Mouse (Mus musculus): ENCODE data around the gene Dnah2. TPM values are rescaled to one million over a fixed set of nuclear protein-coding genes. Genes with fewer than 3 reads are reported as not detected.

Gene Dnah2
- polyA plus RNA-seq, 1 experiment from 2014 or later = 0.52 TPM

DNA sequence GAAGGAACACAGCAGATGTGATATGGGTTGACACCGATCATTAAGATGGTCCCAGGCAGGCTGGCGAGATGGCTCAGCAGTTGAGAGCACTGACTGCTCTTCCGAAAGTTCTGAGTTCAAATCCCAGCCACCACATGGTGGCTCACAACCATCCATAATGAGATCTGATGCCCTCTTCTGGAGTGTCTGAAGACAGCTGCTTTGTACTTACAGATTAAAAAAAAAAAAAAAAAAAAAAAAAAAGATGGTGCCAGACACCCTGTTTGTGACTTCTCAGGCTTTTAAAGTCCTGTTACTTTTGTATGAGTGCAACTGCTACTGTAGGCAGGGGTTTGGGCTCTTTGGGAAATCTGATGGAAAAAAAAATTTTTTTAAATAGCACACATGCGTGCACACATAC, 160.2 kb downstream of the Dnah2 start:
- H3K9ac ChIP-seq (ENCODE audit: low read depth, low read length) = no peak overlapping the region
- no peak for ATAC-seq (replicated peaks; ENCODE audit: low FRiP score)
- 93% methylated on average over 4 of the region's 4 CpGs for WGBS
- H3K4me1 ChIP-seq (replicated peaks; ENCODE audit: control insufficient read depth, insufficient read depth, low read length) = peaks cover 4% of the 10 kb centered on the region; the same call in 1 of the 2 replicates
- H3K4me2 ChIP-seq = no peak overlapping the region
- no peak overlapping the region for H3K4me3 ChIP-seq (ENCODE audit: low read depth, low read length)
- no peak for DNase-seq (ENCODE audit: low spot score)
- H3K9me3 ChIP-seq (ENCODE audit: control insufficient read depth, low read length) = no peaks in the 10 kb centered on the region
- no peak overlapping the region for H3K27ac ChIP-seq (ENCODE audit: low read depth, low read length)
- H3K27me3 ChIP-seq (replicated peaks; ENCODE audit: control insufficient read depth, insufficient read depth, low read length) = no peaks in the 10 kb centered on the region; the same call in 1 of the 2 replicates
- H3K36me3 ChIP-seq (ENCODE audit: control insufficient read depth, insufficient read depth, low read length) = no peaks in the 10 kb centered on the region

DNA sequence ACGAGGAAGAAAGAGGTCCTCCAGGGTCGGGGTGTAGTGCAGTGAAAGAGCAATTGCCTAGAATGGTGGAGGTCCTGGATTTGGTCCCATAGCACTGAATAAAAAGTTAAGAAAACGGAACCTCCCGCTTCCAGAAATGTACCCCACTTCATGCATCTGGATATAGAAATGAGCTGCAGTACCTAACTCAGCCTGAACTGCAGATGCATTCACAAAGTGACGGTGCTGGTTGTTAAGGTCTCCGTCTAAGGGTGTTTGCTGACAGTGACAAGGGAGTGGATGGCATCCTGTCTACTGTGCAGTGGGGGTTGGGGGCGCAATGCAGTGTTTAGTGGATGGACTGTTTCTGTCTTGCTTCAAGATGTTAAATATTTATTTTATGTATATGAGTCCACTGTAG, 162.2 kb downstream of the Dnah2 start:
- Histone ChIP-seq H3K36me3 (ENCODE audit: control insufficient read depth, insufficient read depth, low read length) (no peaks in the 10 kb centered on the region), H3K4me2 (no peak overlapping the region), H3K4me1 (replicated peaks; ENCODE audit: control insufficient read depth, insufficient read depth, low read length) (peaks cover 4% of the 10 kb centered on the region; the same call in 1 of the 2 replicates), H3K9ac (ENCODE audit: low read depth, low read length) (no peak overlapping the region), H3K4me3 (ENCODE audit: low read depth, low read length) (no peak overlapping the region), H3K27ac (ENCODE audit: low read depth, low read length) (no peak overlapping the region), H3K27me3 (replicated peaks; ENCODE audit: control insufficient read depth, insufficient read depth, low read length) (no peaks in the 10 kb centered on the region; the same call in 1 of the 2 replicates), H3K9me3 (ENCODE audit: control insufficient read depth, low read length) (no peaks in the 10 kb centered on the region)
- ATAC-seq (replicated peaks; ENCODE audit: low FRiP score) (no peak), DNase-seq (ENCODE audit: low spot score) (no peak)
- WGBS = 71% methylated on average over 7 of the region's 7 CpGs

DNA sequence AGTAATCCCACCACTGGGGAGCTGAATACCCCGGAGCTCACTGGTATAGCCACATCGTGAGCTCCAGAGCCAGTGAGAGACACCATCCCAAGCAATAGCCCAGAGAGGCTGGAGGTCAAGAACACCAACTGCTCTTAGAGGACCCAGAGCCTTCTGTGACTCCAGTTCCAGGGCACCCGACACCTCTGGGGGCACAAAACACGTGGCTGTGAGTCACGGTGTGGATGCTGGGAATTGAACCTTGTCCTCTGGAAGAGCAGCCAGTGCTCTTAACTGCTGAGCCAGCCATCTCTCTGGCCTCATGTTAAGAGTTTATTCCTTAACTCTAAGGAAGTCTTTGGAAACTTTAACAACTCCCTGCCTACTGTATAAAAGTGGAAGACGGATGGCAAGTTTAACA, 163.9 kb downstream of the Dnah2 start:
- no peak overlapping the region for H3K4me3 ChIP-seq (ENCODE audit: low read depth, low read length)
- H3K9me3 ChIP-seq (ENCODE audit: control insufficient read depth, low read length) = no peaks in the 10 kb centered on the region
- no peak overlapping the region for H3K27ac ChIP-seq (ENCODE audit: low read depth, low read length)
- no peak for DNase-seq (ENCODE audit: low spot score)
- H3K36me3 ChIP-seq (ENCODE audit: control insufficient read depth, insufficient read depth, low read length) = no peaks in the 10 kb centered on the region
- no peaks in the 10 kb centered on the region; the same call in 1 of the 2 replicates for H3K27me3 ChIP-seq (replicated peaks; ENCODE audit: control insufficient read depth, insufficient read depth, low read length)
- no peak overlapping the region for H3K9ac ChIP-seq (ENCODE audit: low read depth, low read length)
- WGBS = 77% methylated on average over 6 of the region's 6 CpGs
- H3K4me1 ChIP-seq (replicated peaks; ENCODE audit: control insufficient read depth, insufficient read depth, low read length) = 0 out of 2 replicates have a peak, but pooled peaks cover under 1% of the 10 kb centered on the region
- ATAC-seq (replicated peaks; ENCODE audit: low FRiP score) = no peak
- H3K4me2 ChIP-seq = no peak overlapping the region

DNA sequence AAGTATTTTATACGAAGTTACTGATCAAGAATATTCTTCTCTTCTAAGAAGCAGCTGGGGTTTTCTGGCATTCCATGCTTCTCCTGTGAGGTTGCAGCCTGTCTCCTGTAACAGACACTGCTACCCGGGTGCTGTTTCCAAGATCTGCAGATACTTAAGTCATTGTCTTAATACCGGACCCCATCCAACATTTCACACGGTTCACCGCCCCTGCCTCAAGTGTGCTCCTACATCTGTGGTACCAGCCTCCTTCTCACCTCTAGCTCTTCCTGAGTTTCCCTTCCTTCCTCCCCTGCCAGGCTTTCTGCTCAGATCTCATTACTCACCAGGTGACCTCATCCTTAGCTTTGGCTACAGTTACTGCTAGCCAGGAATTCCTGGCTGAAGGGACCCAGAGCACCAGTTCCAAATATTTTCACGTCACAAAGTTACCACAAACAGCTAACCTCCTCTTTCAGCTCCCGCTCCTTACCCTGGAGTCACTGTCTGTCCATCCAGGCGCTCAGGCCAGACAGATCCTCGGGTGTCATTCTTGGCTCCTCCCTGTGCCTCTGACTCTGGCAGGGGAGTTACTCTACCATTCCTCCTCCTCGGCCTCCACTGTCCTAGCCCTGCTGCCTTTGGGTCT, 166.3 kb downstream of the Dnah2 start:
- Histone ChIP-seq H3K4me1 (replicated peaks; ENCODE audit: control insufficient read depth, insufficient read depth, low read length) (peaks cover under 1% of the 10 kb centered on the region), H3K36me3 (ENCODE audit: control insufficient read depth, insufficient read depth, low read length) (no peaks in the 10 kb centered on the region), H3K9me3 (ENCODE audit: control insufficient read depth, low read length) (no peaks in the 10 kb centered on the region), H3K27me3 (replicated peaks; ENCODE audit: control insufficient read depth, insufficient read depth, low read length) (no peaks in the 10 kb centered on the region; the same call in 1 of the 2 replicates), H3K4me3 (ENCODE audit: low read depth, low read length) (no peak overlapping the region), H3K4me2 (no peak overlapping the region), H3K9ac (ENCODE audit: low read depth, low read length) (no peak overlapping the region), H3K27ac (ENCODE audit: low read depth, low read length) (no peak overlapping the region)
- ATAC-seq (replicated peaks; ENCODE audit: low FRiP score) (no peak), DNase-seq (ENCODE audit: low spot score) (no peak)
- WGBS = 70% methylated on average over 10 of the region's 10 CpGs

DNA sequence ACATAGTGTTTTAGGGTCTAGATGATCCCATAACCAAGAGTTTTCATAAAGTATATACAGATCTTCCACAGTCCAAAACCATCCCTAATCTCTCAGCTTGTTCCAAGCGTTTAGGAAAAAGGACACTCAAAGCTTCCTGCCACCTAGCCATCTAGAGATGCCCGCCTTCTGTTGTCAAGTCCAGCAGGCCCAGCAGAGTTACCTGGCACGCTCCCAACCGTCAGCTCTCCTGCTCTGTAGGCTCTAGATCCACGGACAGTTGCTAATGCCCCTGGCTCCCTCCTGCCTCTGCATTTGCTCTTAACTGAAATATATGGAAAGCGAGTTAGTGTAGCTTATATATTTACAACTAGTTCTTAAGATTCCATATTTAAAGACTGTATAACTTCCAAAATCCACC, 167.6 kb downstream of the Dnah2 start:
- Histone ChIP-seq H3K9ac (ENCODE audit: low read depth, low read length) (no peak overlapping the region), H3K27me3 (replicated peaks; ENCODE audit: control insufficient read depth, insufficient read depth, low read length) (no peaks in the 10 kb centered on the region), H3K4me1 (replicated peaks; ENCODE audit: control insufficient read depth, insufficient read depth, low read length) (peaks cover 2% of the 10 kb centered on the region), H3K4me3 (ENCODE audit: low read depth, low read length) (no peak overlapping the region), H3K9me3 (ENCODE audit: control insufficient read depth, low read length) (no peaks in the 10 kb centered on the region), H3K4me2 (no peak overlapping the region), H3K36me3 (ENCODE audit: control insufficient read depth, insufficient read depth, low read length) (no peaks in the 10 kb centered on the region), H3K27ac (ENCODE audit: low read depth, low read length) (no peak overlapping the region)
- DNase-seq (ENCODE audit: low spot score) (no peak), ATAC-seq (replicated peaks; ENCODE audit: low FRiP score) (no peak)
- 81% methylated on average over 6 of the region's 6 CpGs for WGBS

DNA sequence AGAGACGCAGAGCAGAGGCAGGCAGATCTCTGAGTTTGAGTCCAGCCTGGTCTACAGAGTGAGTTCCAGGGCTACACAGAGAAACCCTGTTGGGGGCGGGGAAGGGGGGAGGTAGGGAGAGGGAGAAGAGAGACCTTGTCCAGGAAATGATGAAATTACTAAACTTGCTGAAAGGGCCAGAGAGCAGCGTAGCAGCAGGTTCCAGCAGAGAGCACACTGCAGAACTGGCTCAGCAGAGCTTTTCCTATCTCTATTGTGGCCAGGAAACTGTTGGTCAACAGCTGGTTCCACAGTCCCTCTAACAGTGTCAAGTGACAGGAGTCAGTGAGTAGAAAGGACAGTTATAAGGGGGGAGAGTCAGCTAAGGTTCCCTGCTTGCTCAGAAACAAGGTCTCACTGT, 169.3 kb downstream of the Dnah2 start:
- ATAC-seq (replicated peaks; ENCODE audit: low FRiP score) = no peak
- no peaks in the 10 kb centered on the region for H3K36me3 ChIP-seq (ENCODE audit: control insufficient read depth, insufficient read depth, low read length)
- H3K9ac ChIP-seq (ENCODE audit: low read depth, low read length) = no peak overlapping the region
- H3K4me1 ChIP-seq (replicated peaks; ENCODE audit: control insufficient read depth, insufficient read depth, low read length) = peaks cover 2% of the 10 kb centered on the region
- H3K9me3 ChIP-seq (ENCODE audit: control insufficient read depth, low read length) = no peaks in the 10 kb centered on the region
- no peak overlapping the region for H3K4me3 ChIP-seq (ENCODE audit: low read depth, low read length)
- 53% methylated on average over 3 of the region's 3 CpGs for WGBS
- no peaks in the 10 kb centered on the region for H3K27me3 ChIP-seq (replicated peaks; ENCODE audit: control insufficient read depth, insufficient read depth, low read length)
- no peak for DNase-seq (ENCODE audit: low spot score)
- no peak overlapping the region for H3K27ac ChIP-seq (ENCODE audit: low read depth, low read length)
- no peak overlapping the region; the same call in 1 of the 2 replicates for H3K4me2 ChIP-seq

DNA sequence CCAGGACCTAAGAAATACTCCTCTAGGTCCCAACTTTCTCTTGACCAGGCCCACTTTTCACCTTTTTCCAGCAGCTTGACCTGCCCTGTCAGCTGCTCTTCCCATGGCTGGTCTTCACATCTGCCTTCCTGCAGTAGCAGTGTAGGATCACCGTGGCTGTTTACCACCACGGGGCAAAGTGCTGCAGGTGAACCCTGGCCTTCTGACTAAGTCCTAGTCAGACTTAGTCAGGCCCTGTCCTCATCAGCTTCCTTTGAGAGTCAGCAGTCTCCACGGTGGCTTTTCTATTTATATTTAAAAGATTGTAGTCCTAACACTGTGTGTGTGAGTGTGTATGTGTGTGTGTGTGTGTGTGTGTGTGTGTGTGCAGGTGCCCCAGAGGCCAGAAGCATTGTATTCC, 171.1 kb downstream of the Dnah2 start:
- H3K9ac ChIP-seq (ENCODE audit: low read depth, low read length) = no peak overlapping the region
- H3K9me3 ChIP-seq (ENCODE audit: control insufficient read depth, low read length) = no peaks in the 10 kb centered on the region
- H3K27me3 ChIP-seq (replicated peaks; ENCODE audit: control insufficient read depth, insufficient read depth, low read length) = no peaks in the 10 kb centered on the region
- ATAC-seq (replicated peaks; ENCODE audit: low FRiP score) = no peak
- no peak overlapping the region for H3K4me3 ChIP-seq (ENCODE audit: low read depth, low read length)
- no peak overlapping the region for H3K4me2 ChIP-seq
- 60% methylated on average over 3 of the region's 3 CpGs for WGBS
- no peaks in the 10 kb centered on the region for H3K36me3 ChIP-seq (ENCODE audit: control insufficient read depth, insufficient read depth, low read length)
- peak overlapping the region; percentile 25; the same call in 1 of the 2 replicates for H3K27ac ChIP-seq (ENCODE audit: low read depth, low read length)
- H3K4me1 ChIP-seq (replicated peaks; ENCODE audit: control insufficient read depth, insufficient read depth, low read length) = peaks cover 18% of the 10 kb centered on the region
- no peak for DNase-seq (ENCODE audit: low spot score)

DNA sequence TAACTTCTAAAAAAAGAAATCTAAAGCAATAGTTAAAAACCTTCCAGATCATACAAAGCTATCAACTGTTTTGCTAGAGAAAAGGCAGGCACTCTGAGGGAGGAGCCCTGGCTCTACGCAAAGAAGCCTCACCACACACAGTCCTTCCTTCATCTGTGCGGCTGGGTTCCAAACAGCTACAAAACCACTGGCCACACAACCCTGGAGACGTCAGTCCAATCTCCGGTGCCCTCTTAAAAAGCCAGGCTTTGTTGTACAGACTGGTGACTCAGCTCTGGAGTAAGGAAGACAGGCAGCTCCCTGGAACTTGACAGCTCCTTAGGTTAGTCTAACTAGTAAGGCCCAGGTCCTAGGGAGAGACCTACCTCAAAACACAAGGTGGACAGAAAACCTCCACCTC, 173.3 kb downstream of the Dnah2 start:
- 74% methylated on average over 4 of the region's 4 CpGs for WGBS
- H3K4me1 ChIP-seq (replicated peaks; ENCODE audit: control insufficient read depth, insufficient read depth, low read length) = peaks cover 38% of the 10 kb centered on the region
- no peak overlapping the region for H3K4me3 ChIP-seq (ENCODE audit: low read depth, low read length)
- no peak overlapping the region for H3K9ac ChIP-seq (ENCODE audit: low read depth, low read length)
- H3K36me3 ChIP-seq (ENCODE audit: control insufficient read depth, insufficient read depth, low read length) = no peaks in the 10 kb centered on the region
- DNase-seq (ENCODE audit: low spot score) = no peak
- no peaks in the 10 kb centered on the region for H3K27me3 ChIP-seq (replicated peaks; ENCODE audit: control insufficient read depth, insufficient read depth, low read length)
- H3K9me3 ChIP-seq (ENCODE audit: control insufficient read depth, low read length) = no peaks in the 10 kb centered on the region
- H3K4me2 ChIP-seq = no peak overlapping the region
- no peak for ATAC-seq (replicated peaks; ENCODE audit: low FRiP score)
- H3K27ac ChIP-seq (ENCODE audit: low read depth, low read length) = no peak overlapping the region

DNA sequence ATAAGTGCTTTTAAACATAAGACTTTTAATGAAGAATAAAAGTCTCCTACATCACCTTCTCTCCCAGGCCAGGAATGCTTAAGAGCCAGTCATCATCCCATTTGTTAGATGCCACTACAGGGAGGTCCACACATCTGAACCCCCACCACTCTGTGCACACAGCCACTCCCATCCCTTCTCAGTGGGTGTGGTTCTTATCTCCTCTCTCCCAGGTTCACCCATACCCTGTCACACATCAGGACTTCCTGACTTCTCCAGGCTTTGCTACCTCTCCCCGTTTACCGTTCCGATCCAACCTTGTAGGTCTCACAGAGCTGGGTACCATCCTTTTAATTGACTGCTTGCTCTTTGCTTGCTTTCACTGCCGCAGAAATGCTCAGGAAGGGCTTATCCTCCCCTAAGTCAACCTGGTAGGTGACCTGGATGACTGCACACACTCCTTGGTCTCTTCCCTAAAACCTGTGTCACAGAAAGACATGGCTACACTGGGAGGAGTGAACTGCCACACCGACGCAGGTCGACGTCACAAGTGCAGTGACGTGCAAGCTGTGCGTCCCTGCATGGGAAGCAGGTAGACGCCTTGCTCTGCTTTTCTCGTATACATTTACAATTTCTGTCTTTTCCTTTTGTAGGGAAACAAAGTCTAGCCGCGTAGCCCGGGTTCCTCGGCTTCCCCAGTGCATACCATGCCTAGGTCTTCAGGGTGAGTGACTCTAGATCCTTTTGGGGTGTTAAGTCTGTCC, 175.5 kb downstream of the Dnah2 start:
- DNase-seq (ENCODE audit: low spot score) = no peak

More for the DNA sequence above, 175.5 kb downstream of the Dnah2 start:
- H3K4me1 ChIP-seq (replicated peaks; ENCODE audit: control insufficient read depth, insufficient read depth, low read length) = peaks cover 42% of the 10 kb centered on the region
- WGBS = 69% methylated on average over 16 of the region's 16 CpGs
- H3K4me3 ChIP-seq (ENCODE audit: low read depth, low read length) = peak overlapping the region; percentile 32
- no peaks in the 10 kb centered on the region for H3K36me3 ChIP-seq (ENCODE audit: control insufficient read depth, insufficient read depth, low read length)
- peak overlapping the region; percentile 64 for H3K4me2 ChIP-seq
- H3K27ac ChIP-seq (ENCODE audit: low read depth, low read length) = peak overlapping the region; percentile 79
- ATAC-seq (replicated peaks; ENCODE audit: low FRiP score) = peak; percentile 94
- H3K9me3 ChIP-seq (ENCODE audit: control insufficient read depth, low read length) = no peaks in the 10 kb centered on the region
- H3K27me3 ChIP-seq (replicated peaks; ENCODE audit: control insufficient read depth, insufficient read depth, low read length) = peaks cover 2% of the 10 kb centered on the region
- H3K9ac ChIP-seq (ENCODE audit: low read depth, low read length) = peak overlapping the region; percentile 59
